Mouse (Mus musculus) heart, embryonic 15.5 days (tissue): ENCODE results near the gene Alkbh1. TPM values are rescaled to one million over a fixed set of nuclear protein-coding genes. Genes with fewer than 3 reads are reported as not detected.

Experiments used
- ATAC-seq: fragments of 200-750 bp; cut with Nextera tagmentation; replicated peaks from 2 replicates; pipeline ENCODE4 v1.8.0; 2017; ENCODE audit warnings: low read depth, moderate TSS enrichment; ENCODE audit not compliant: insufficient number of reproducible peaks, insufficient read depth, low FRiP score
- H3K27ac ChIP-seq: fragments of 300-500 bp; sonication (generic); 2 replicates; pipeline ENCODE4 v1.5.1; 2015; ENCODE audit warnings: mild to moderate bottlenecking, inconsistent platforms
- H3K27me3 ChIP-seq: fragments of 300-500 bp; sonication (generic); 2 replicates; pipeline ENCODE4 v1.6.1; 2015; ENCODE audit warnings: inconsistent platforms
- H3K36me3 ChIP-seq: fragments of 300-500 bp; sonication (generic); 2 replicates; pipeline ENCODE4 v1.6.1; 2015; ENCODE audit warnings: mild to moderate bottlenecking, inconsistent platforms
- H3K4me1 ChIP-seq: fragments of 300-500 bp; sonication (generic); replicated peaks from 2 replicates; pipeline ENCODE4 v1.6.1; 2015; ENCODE audit warnings: inconsistent platforms
- H3K4me2 ChIP-seq: fragments of 300-500 bp; sonication (generic); 2 replicates; pipeline ENCODE4 v1.6.1; 2015; ENCODE audit warnings: inconsistent platforms, mild to moderate bottlenecking, moderate library complexity
- H3K4me3 ChIP-seq: fragments of 300-500 bp; sonication (generic); 2 replicates; pipeline ENCODE4 v1.5.1; 2015; ENCODE audit warnings: mild to moderate bottlenecking, inconsistent platforms
- H3K9ac ChIP-seq: fragments of 300-500 bp; sonication (generic); 2 replicates; pipeline ENCODE4 v1.6.1; 2015; ENCODE audit warnings: mild to moderate bottlenecking, inconsistent platforms
- H3K9me3 ChIP-seq: fragments of 300-500 bp; sonication (generic); replicated peaks from 2 replicates; pipeline ENCODE4 v1.6.1; 2016; ENCODE audit warnings: inconsistent platforms
- WGBS: fragments of 180-500 bp; shearing (Covaris S2); methylation state at CpG from one replicate; pipeline ENCODE4 v1.1.7; 2015; ENCODE audit warnings: mixed read lengths; 5-methylcytosine and 5-hydroxymethylcytosine counted together
- microRNA-seq: library from miRNA; unstranded; fragments of <30 nt; microRNA quantifications from one replicate; pipeline ENCODE4, GENCODE M21; 2016
- polyA plus RNA-seq: library from polyadenylated mRNA; unstranded; fragments of >200 nt; fragmentation: Nextera tagmentation; extraction: Ambion mirVana; gene quantifications from 2 replicates; pipeline ENCODE4 v1.2.1, GENCODE M21; 2015

Gene Alkbh1
- polyA plus RNA-seq, 1 experiment from 2014 or later = 33.4 TPM

DNA sequence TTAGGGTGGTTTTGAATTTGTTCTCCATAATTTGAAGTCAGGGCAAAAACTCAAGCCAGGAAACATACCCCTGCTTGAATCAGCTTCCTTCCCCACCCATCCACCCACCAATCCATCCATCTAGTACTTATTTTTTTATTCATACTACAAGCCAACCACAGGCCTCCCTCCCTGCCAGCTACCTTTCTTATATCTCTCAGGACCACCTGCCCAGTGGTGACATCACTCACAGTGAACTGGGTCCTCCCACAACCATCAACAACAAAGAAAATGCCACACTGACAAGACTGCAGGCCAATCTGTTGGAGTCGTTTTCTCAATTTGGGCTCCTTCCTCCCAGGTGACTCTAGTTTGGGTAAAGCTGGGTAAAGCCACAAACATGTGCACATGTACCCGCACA lies 64.3 kb downstream of the Alkbh1 start:
- H3K4me2 ChIP-seq = no peak overlapping the region
- no peak overlapping the region for H3K9ac ChIP-seq
- no peak for ATAC-seq
- 78% methylated on average over 2 of the region's 2 CpGs for WGBS
- no peaks in the 10 kb centered on the region for H3K9me3 ChIP-seq
- no peak overlapping the region for H3K4me3 ChIP-seq
- peaks cover 24% of the 10 kb centered on the region for H3K4me1 ChIP-seq
- H3K27ac ChIP-seq = no peak overlapping the region
- H3K36me3 ChIP-seq = no peaks in the 10 kb centered on the region
- no peaks in the 10 kb centered on the region for H3K27me3 ChIP-seq

Small RNA genes lying within 50 kb of the gene (microRNA-seq; reads per million reads assigned to microRNA genes)
- gene Mir3068 = 52.5 reads per million, percentile 42 among the genes with 10 or more reads in this experiment

Other genes with a start within 250 kb of the Alkbh1 start
- gene Samd15, start 244.3 kb downstream of the Alkbh1 start, polyA plus RNA-seq = 0.78 and 1.6 TPM in 2 replicates
- 1.6 TPM in 2 replicates for gene Tmed8, start 243.6 kb downstream of the Alkbh1 start, polyA plus RNA-seq
- 0.47 and 0.74 TPM in 2 replicates for gene Noxred1, start 205.3 kb downstream of the Alkbh1 start, polyA plus RNA-seq
- gene Vipas39, start 177.8 kb downstream of the Alkbh1 start, polyA plus RNA-seq = 29.8 and 37.7 TPM in 2 replicates
- gene Ahsa1, start 177.5 kb downstream of the Alkbh1 start, polyA plus RNA-seq = 175 and 176 TPM in 2 replicates
- 0.44 and 0.58 TPM in 2 replicates for gene Ism2, start 144.3 kb downstream of the Alkbh1 start, polyA plus RNA-seq
- 62.8 and 66.7 TPM in 2 replicates for gene Sptlc2, start 55.7 kb downstream of the Alkbh1 start, polyA plus RNA-seq
- gene Slirp, start 121 bp downstream of the Alkbh1 start, polyA plus RNA-seq = 221 and 261 TPM in 2 replicates
- 71.0 and 75.3 TPM in 2 replicates for gene Snw1, start 28.3 kb upstream of the Alkbh1 start, polyA plus RNA-seq
- gene Gm5788, start 50.7 kb upstream of the Alkbh1 start, polyA plus RNA-seq = not detected in 2 replicates
- gene Gm8300, start 70.3 kb upstream of the Alkbh1 start, polyA plus RNA-seq = not detected in 2 replicates
- gene Oog1, start 158.7 kb upstream of the Alkbh1 start, polyA plus RNA-seq = not detected in 2 replicates
- not detected in 2 replicates for gene Gm4027, start 174.9 kb upstream of the Alkbh1 start, polyA plus RNA-seq
- not detected in 2 replicates for gene Gm16381, start 200.6 kb upstream of the Alkbh1 start, polyA plus RNA-seq